Mouse (Mus musculus) heart, adult 11 months (tissue): ENCODE data around the gene Cul9.
"Not testable (repeated sequence)": the region's sequence is repeated elsewhere in the genome, so short reads cannot be mapped to it uniquely, and the experiment has no call there.

ENCODE experiments used
- DNase-seq: peaks from one replicate; pipeline ENCODE4 v3.0.0; 2022

Gene Cul9

GRCm38 (mm10) chr17:46497956-46498355, 48.2 kb downstream of the Cul9 start:
- DNase-seq: no peak

- DNase-seq: peak; percentile 98
Observed at GRCm38 (mm10) chr17:46496623-46497434, 49.4 kb downstream of the Cul9 start, which contains the start of gene Dnph1. Dnph1 (plus strand) TSS chr17:46496711.

GRCm38 (mm10) chr17:46496081-46496480, 50.1 kb downstream of the Cul9 start:
- DNase-seq: not testable (repeated sequence)

GRCm38 (mm10) chr17:46495486-46495885, 50.7 kb downstream of the Cul9 start:
- DNase-seq: no peak

GRCm38 (mm10) chr17:46487431-46487830, 58.8 kb downstream of the Cul9 start, which contains the start of gene Ttbk1:
Ttbk1 (minus strand) TSS chr17:46487675.
- no peak for DNase-seq

- DNase-seq: no peak
Observed at GRCm38 (mm10) chr17:46486995-46487394, 59.2 kb downstream of the Cul9 start.

- no peak for DNase-seq
Observed at GRCm38 (mm10) chr17:46484461-46484875, 61.7 kb downstream of the Cul9 start.

GRCm38 (mm10) chr17:46484021-46484431, 62.2 kb downstream of the Cul9 start:
- no peak for DNase-seq

- DNase-seq: no peak
Observed at GRCm38 (mm10) chr17:46483561-46484001, 62.6 kb downstream of the Cul9 start.

GRCm38 (mm10) chr17:46477286-46477685, 68.9 kb downstream of the Cul9 start:
- no peak for DNase-seq

- DNase-seq: no peak
Observed at GRCm38 (mm10) chr17:46476601-46477000, 69.6 kb downstream of the Cul9 start.

- no peak for DNase-seq
Observed at GRCm38 (mm10) chr17:46467830-46468229, 78.4 kb downstream of the Cul9 start.

- peak; percentile 98 for DNase-seq
Observed at GRCm38 (mm10) chr17:46462226-46462625, 84.0 kb downstream of the Cul9 start.

- no peak for DNase-seq
Observed at GRCm38 (mm10) chr17:46461347-46461746, 84.8 kb downstream of the Cul9 start.

- no peak for DNase-seq
Observed at GRCm38 (mm10) chr17:46460673-46461072, 85.5 kb downstream of the Cul9 start.

GRCm38 (mm10) chr17:46458439-46458838, 87.7 kb downstream of the Cul9 start:
- DNase-seq: peak; percentile 93

GRCm38 (mm10) chr17:46457791-46458190, 88.4 kb downstream of the Cul9 start:
- no peak for DNase-seq

- DNase-seq: no peak
Observed at GRCm38 (mm10) chr17:46455110-46455691, 91.0 kb downstream of the Cul9 start.

GRCm38 (mm10) chr17:46454539-46454938, 91.6 kb downstream of the Cul9 start:
- DNase-seq: no peak

- no peak for DNase-seq
Observed at GRCm38 (mm10) chr17:46453970-46454411, 92.2 kb downstream of the Cul9 start.

GRCm38 (mm10) chr17:46453302-46453948, 92.8 kb downstream of the Cul9 start:
- DNase-seq: no peak

GRCm38 (mm10) chr17:46452683-46453082, 93.5 kb downstream of the Cul9 start:
- DNase-seq: no peak
